Mouse (Mus musculus): Measurements from ENCODE around the gene Amd1. TPM values are rescaled to one million over a fixed set of nuclear protein-coding genes. Genes with fewer than 3 reads are reported as not detected.

The Amd1 gene
- total RNA-seq, 1 experiment = 126 TPM

DNA sequence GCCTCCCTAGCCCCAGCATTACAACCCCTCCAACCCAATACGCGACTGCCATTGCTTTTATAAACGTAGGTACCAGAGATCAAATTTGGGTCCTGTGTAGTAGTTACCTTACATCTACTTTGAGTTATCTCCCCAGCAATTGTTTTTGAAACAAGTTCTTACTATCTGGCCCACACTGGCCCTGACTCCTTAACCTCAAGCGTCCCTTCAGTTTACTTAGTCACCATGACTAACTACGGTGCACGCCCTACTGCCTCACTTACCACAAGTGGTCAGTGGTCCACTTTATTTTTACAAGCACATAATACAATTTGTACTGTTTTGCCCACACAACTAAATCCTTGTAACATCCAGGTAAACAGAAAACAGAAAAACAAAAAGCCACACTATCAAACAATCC lies 9.3 kb downstream of the Amd1 start:
- peaks cover 2 to 3% of the 10 kb centered on the region in 2 experiments; a peak in 3 of 4 replicates for H3K4me1 ChIP-seq (ENCODE audit: control insufficient read depth in 2 of 2, insufficient read depth in 2 of 2, low read length in 2 of 2, poor library complexity in 1 of 2)
- in situ Hi-C loops (cut with MboI; ENCODE audit: low sequenced_read_pairs in 2 of 2, unreplicated experiment in 2 of 2) = no loop called here
- no peak for DNase-seq (ENCODE audit: low read depth, low spot score)
- no peak overlapping the region for H3K4me3 ChIP-seq (ENCODE audit: insufficient read depth in 1 of 2, low read depth in 1 of 2, low read length in 2 of 2, poor library complexity in 1 of 2, severe bottlenecking in 1 of 2)
- no peak overlapping the region for H3K27ac ChIP-seq (ENCODE audit: insufficient read depth, low read depth, low read length, poor library complexity, severe bottlenecking)
- TF ChIP-seq CHD2 (IDR thresholded peaks at IDR 0.05; ENCODE audit: low read depth, low read length) (no peak), MAFK (IDR thresholded peaks at IDR 0.05; ENCODE audit: insufficient read depth, low read depth, low read length) (no peak), ZC3H11A (IDR thresholded peaks at IDR 0.05; ENCODE audit: borderline replicate concordance, low read depth, low read length) (no peak), HCFC1 (IDR thresholded peaks at IDR 0.05; ENCODE audit: borderline replicate concordance, insufficient read depth, low read length) (no peak), ZNF384 (IDR thresholded peaks at IDR 0.05; ENCODE audit: low read depth, low read length) (no peak)
- H3K9me3 ChIP-seq (ENCODE audit: control insufficient read depth, insufficient read depth, low read depth, low read length) = no peaks in the 10 kb centered on the region
- H3K9ac ChIP-seq (ENCODE audit: insufficient read depth, low read depth, low read length, poor library complexity, severe bottlenecking) = no peak overlapping the region
- H3K36me3 ChIP-seq (ENCODE audit: control insufficient read depth, insufficient read depth, low read length, poor library complexity, severe bottlenecking) = peaks cover 28% of the 10 kb centered on the region

DNA sequence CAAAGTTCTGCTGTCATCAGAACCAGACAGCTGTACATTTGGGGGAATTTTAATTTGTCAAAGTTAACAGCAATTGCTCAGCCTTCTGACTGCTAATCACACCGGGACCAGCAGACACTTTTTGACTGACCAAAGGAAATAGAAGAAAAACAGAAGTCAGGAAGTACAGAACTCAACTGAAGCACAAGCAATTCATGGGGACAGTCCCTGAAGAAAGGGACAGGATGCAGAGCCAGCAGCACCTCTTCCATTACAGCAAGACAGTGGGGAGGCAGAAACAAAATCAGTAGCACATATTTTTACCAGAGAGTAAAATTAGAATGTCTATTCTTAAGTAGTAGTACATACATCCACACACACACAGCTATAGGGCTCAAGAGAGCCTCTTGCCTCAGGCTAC lies 15.2 kb downstream of the Amd1 start:
- H3K4me1 ChIP-seq (ENCODE audit: control insufficient read depth in 2 of 2, insufficient read depth in 2 of 2, low read length in 2 of 2, poor library complexity in 1 of 2) = peaks cover 0 to 7% of the 10 kb centered on the region in 2 experiments; a peak in 3 of 4 replicates
- H3K27ac ChIP-seq (ENCODE audit: insufficient read depth, low read depth, low read length, poor library complexity, severe bottlenecking) = no peak overlapping the region
- H3K4me3 ChIP-seq (ENCODE audit: insufficient read depth in 1 of 2, low read depth in 1 of 2, low read length in 2 of 2, poor library complexity in 1 of 2, severe bottlenecking in 1 of 2) = no peak overlapping the region
- in situ Hi-C loops (cut with MboI; ENCODE audit: low sequenced_read_pairs in 2 of 2, unreplicated experiment in 2 of 2) = no loop called here
- DNase-seq (ENCODE audit: low read depth, low spot score) = no peak
- TF ChIP-seq CHD2 (IDR thresholded peaks at IDR 0.05; ENCODE audit: low read depth, low read length) = no peak
- no peak for TF ChIP-seq HCFC1 (IDR thresholded peaks at IDR 0.05; ENCODE audit: borderline replicate concordance, insufficient read depth, low read length)
- TF ChIP-seq ZC3H11A (IDR thresholded peaks at IDR 0.05; ENCODE audit: borderline replicate concordance, low read depth, low read length) = no peak
- TF ChIP-seq ZNF384 (IDR thresholded peaks at IDR 0.05; ENCODE audit: low read depth, low read length) = no peak
- TF ChIP-seq MAFK (IDR thresholded peaks at IDR 0.05; ENCODE audit: insufficient read depth, low read depth, low read length) = no peak
- no peak overlapping the region for H3K9ac ChIP-seq (ENCODE audit: insufficient read depth, low read depth, low read length, poor library complexity, severe bottlenecking)
- peaks cover 13% of the 10 kb centered on the region for H3K36me3 ChIP-seq (ENCODE audit: control insufficient read depth, insufficient read depth, low read length, poor library complexity, severe bottlenecking)
- H3K9me3 ChIP-seq (ENCODE audit: control insufficient read depth, insufficient read depth, low read depth, low read length) = no peaks in the 10 kb centered on the region

- peaks cover 0 to 7% of the 10 kb centered on the region in 2 experiments; a peak in 3 of 4 replicates for H3K4me1 ChIP-seq (ENCODE audit: control insufficient read depth in 2 of 2, insufficient read depth in 2 of 2, low read length in 2 of 2, poor library complexity in 1 of 2)
- no peak for DNase-seq (ENCODE audit: low read depth, low spot score)
- H3K9me3 ChIP-seq (ENCODE audit: control insufficient read depth, insufficient read depth, low read depth, low read length) = no peaks in the 10 kb centered on the region
- no peak overlapping the region for H3K27ac ChIP-seq (ENCODE audit: insufficient read depth, low read depth, low read length, poor library complexity, severe bottlenecking)
- H3K36me3 ChIP-seq (ENCODE audit: control insufficient read depth, insufficient read depth, low read length, poor library complexity, severe bottlenecking) = peaks cover 5% of the 10 kb centered on the region; the same call in 1 of the 2 replicates
- TF ChIP-seq CHD2 (IDR thresholded peaks at IDR 0.05; ENCODE audit: low read depth, low read length) = no peak
- TF ChIP-seq MAFK (IDR thresholded peaks at IDR 0.05; ENCODE audit: insufficient read depth, low read depth, low read length) = no peak
- TF ChIP-seq ZNF384 (IDR thresholded peaks at IDR 0.05; ENCODE audit: low read depth, low read length) = no peak
- no peak for TF ChIP-seq HCFC1 (IDR thresholded peaks at IDR 0.05; ENCODE audit: borderline replicate concordance, insufficient read depth, low read length)
- TF ChIP-seq ZC3H11A (IDR thresholded peaks at IDR 0.05; ENCODE audit: borderline replicate concordance, low read depth, low read length) = no peak
- H3K4me3 ChIP-seq (ENCODE audit: insufficient read depth in 1 of 2, low read depth in 1 of 2, low read length in 2 of 2, poor library complexity in 1 of 2, severe bottlenecking in 1 of 2) = no peak overlapping the region
- in situ Hi-C loops (cut with MboI; ENCODE audit: low sequenced_read_pairs in 2 of 2, unreplicated experiment in 2 of 2) = no loop called here
- H3K9ac ChIP-seq (ENCODE audit: insufficient read depth, low read depth, low read length, poor library complexity, severe bottlenecking) = no peak overlapping the region
These were observed 16.4 kb downstream of the Amd1 start for GRCm38 (mm10) chr10:40285571-40285970.

DNA sequence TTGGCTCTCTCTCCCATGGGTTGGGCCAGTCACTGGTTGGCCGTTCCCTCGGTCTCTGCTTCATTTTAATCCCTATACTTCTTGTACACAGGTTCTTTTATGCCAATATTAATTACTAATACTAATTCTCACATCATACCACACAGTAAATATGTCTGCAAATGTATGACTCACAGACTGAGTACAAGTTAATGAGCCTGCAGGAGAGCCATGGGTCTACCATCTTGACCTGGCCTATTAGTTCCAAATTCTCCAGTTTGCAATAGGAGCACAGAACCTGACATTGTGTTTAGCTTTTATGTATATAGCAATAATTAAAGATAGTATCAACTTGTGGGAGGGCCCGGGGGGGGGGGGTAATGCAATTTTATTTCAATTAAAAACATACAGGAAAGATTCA lies 17.0 kb downstream of the Amd1 start:
- no peak for DNase-seq (ENCODE audit: low read depth, low spot score)
- no peak overlapping the region for H3K27ac ChIP-seq (ENCODE audit: insufficient read depth, low read depth, low read length, poor library complexity, severe bottlenecking)
- H3K36me3 ChIP-seq (ENCODE audit: control insufficient read depth, insufficient read depth, low read length, poor library complexity, severe bottlenecking) = peaks cover 4% of the 10 kb centered on the region; the same call in 1 of the 2 replicates
- TF ChIP-seq MAFK (IDR thresholded peaks at IDR 0.05; ENCODE audit: insufficient read depth, low read depth, low read length) (no peak), HCFC1 (IDR thresholded peaks at IDR 0.05; ENCODE audit: borderline replicate concordance, insufficient read depth, low read length) (no peak), ZNF384 (IDR thresholded peaks at IDR 0.05; ENCODE audit: low read depth, low read length) (no peak), CHD2 (IDR thresholded peaks at IDR 0.05; ENCODE audit: low read depth, low read length) (no peak), ZC3H11A (IDR thresholded peaks at IDR 0.05; ENCODE audit: borderline replicate concordance, low read depth, low read length) (no peak)
- no peaks in the 10 kb centered on the region for H3K9me3 ChIP-seq (ENCODE audit: control insufficient read depth, insufficient read depth, low read depth, low read length)
- no peak overlapping the region for H3K4me3 ChIP-seq (ENCODE audit: insufficient read depth in 1 of 2, low read depth in 1 of 2, low read length in 2 of 2, poor library complexity in 1 of 2, severe bottlenecking in 1 of 2)
- in situ Hi-C loops (cut with MboI; ENCODE audit: low sequenced_read_pairs in 2 of 2, unreplicated experiment in 2 of 2) = no loop called here
- no peak overlapping the region for H3K9ac ChIP-seq (ENCODE audit: insufficient read depth, low read depth, low read length, poor library complexity, severe bottlenecking)
- H3K4me1 ChIP-seq (ENCODE audit: control insufficient read depth in 2 of 2, insufficient read depth in 2 of 2, low read length in 2 of 2, poor library complexity in 1 of 2) = peaks cover 0 to 7% of the 10 kb centered on the region in 2 experiments; a peak in 3 of 4 replicates

Measured in ES-E14 (cell line).